Mouse (Mus musculus) heart, embryonic 11.5 days (tissue): ENCODE results near the gene Cox11. TPM values are rescaled to one million over a fixed set of nuclear protein-coding genes. Genes with fewer than 3 reads are reported as not detected.

ENCODE experiments used
- ATAC-seq: fragments of 200-750 bp; cut with Nextera tagmentation; replicated peaks from 2 replicates; pipeline ENCODE4 v1.8.0; 2017; ENCODE audit warnings: moderate library complexity; ENCODE audit not compliant: insufficient number of reproducible peaks, low FRiP score, low TSS enrichment
- H3K27ac ChIP-seq: fragments of 300-500 bp; sonication (generic); 2 replicates; pipeline ENCODE4 v1.5.1; 2014; ENCODE audit warnings: mild to moderate bottlenecking, low read depth, low read length
- H3K27me3 ChIP-seq: fragments of 300-500 bp; sonication (generic); 2 replicates; pipeline ENCODE4 v1.6.1; 2014; ENCODE audit warnings: mild to moderate bottlenecking, low read length, mixed read lengths; ENCODE audit not compliant: control insufficient read depth, insufficient read depth
- H3K36me3 ChIP-seq: fragments of 300-500 bp; sonication (generic); 2 replicates; pipeline ENCODE4 v1.6.1; 2014; ENCODE audit warnings: mild to moderate bottlenecking, low read length, moderate library complexity, mixed read lengths; ENCODE audit not compliant: control insufficient read depth, insufficient read depth
- H3K4me1 ChIP-seq: fragments of 300-500 bp; sonication (generic); 2 replicates; pipeline ENCODE4 v1.6.1; 2014; ENCODE audit warnings: low read length; ENCODE audit not compliant: control insufficient read depth, insufficient read depth
- H3K4me2 ChIP-seq: fragments of 300-500 bp; sonication (generic); 2 replicates; pipeline ENCODE4 v1.6.1; 2014; ENCODE audit warnings: mild to moderate bottlenecking, moderate library complexity
- H3K4me3 ChIP-seq: fragments of 300-500 bp; sonication (generic); 2 replicates; pipeline ENCODE4 v1.5.1; 2014; ENCODE audit warnings: low read depth, low read length
- H3K9ac ChIP-seq: fragments of 300-500 bp; sonication (generic); 2 replicates; pipeline ENCODE4 v1.6.1; 2014; ENCODE audit warnings: mild to moderate bottlenecking, low read depth, low read length, moderate library complexity
- H3K9me3 ChIP-seq: fragments of 300-500 bp; sonication (generic); replicated peaks from 2 replicates; pipeline ENCODE4 v1.6.1; 2016; ENCODE audit warnings: low read length; ENCODE audit not compliant: control insufficient read depth
- WGBS: fragments of 180-500 bp; shearing (Covaris S2); extraction: QIAGEN DNeasy Blood & Tissue Kit; methylation state at CpG from one replicate; pipeline ENCODE4 v1.1.7; 2014; ENCODE audit not compliant: insufficient replicate concordance; 5-methylcytosine and 5-hydroxymethylcytosine counted together
- polyA plus RNA-seq: library from polyadenylated mRNA; unstranded; fragments of >200 nt; fragmentation: Nextera tagmentation; extraction: Ambion mirVana; gene quantifications from 2 replicates; pipeline ENCODE4 v1.2.1, GENCODE M21; 2014

The Cox11 gene
- polyA plus RNA-seq = 27.7 and 28.5 TPM in 2 replicates

GRCm38 (mm10) chr11:90637440-90638311 lies at the start of gene Cox11, which contains the start of gene Stxbp4:
Gene Cox11 (plus strand): TSS chr11:90638173.
Gene Stxbp4 (minus strand): TSS chr11:90638084.
- peak; percentile 96 for ATAC-seq
- Histone ChIP-seq H3K9ac (peak within 1 kb of the TSS; percentile 92), H3K4me2 (peak within 1 kb of the TSS; percentile 79), H3K9me3 (no peaks in the 10 kb centered on the region), H3K27me3 (no peaks in the 10 kb centered on the region), H3K4me1 (peaks cover 8% of the 10 kb centered on the region), H3K36me3 (no peaks in the 10 kb centered on the region; the same call in 1 of the 2 replicates), H3K27ac (peak within 1 kb of the TSS; percentile 80), H3K4me3 (peak within 1 kb of the TSS; percentile 99)
- under 1% methylated on average over 48 of the region's 48 CpGs for WGBS

DNA sequence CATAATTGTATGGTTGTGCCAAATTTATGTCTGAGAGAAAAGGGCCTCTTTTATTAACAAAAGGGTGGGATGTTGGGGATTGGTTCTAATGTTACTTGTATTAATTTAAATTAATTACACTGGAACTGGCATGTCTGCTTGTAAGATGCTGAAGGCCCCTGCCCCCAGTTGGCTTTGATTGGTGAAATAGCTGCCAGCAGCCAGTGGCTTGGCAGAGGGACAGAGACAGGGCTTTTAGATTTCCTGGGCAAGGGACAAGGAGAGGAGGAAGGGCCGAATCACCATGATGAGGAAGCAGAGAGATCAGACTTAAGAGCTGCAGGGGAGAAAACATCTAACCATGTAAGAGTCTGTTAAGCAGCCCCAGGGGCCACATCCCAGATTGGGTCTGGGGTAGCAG lies 47.0 kb upstream of the Cox11 start:
- no peaks in the 10 kb centered on the region for H3K27me3 ChIP-seq
- no peak overlapping the region for H3K4me2 ChIP-seq
- no peaks in the 10 kb centered on the region for H3K9me3 ChIP-seq
- WGBS = 91% methylated on average over 1 of the region's 1 CpGs
- no peak overlapping the region for H3K4me3 ChIP-seq
- no peak for ATAC-seq
- no peak overlapping the region for H3K9ac ChIP-seq
- H3K36me3 ChIP-seq = peaks cover 9% of the 10 kb centered on the region
- no peaks in the 10 kb centered on the region for H3K4me1 ChIP-seq
- H3K27ac ChIP-seq = no peak overlapping the region

GRCm38 (mm10) chr11:90595826-90596225 lies 42.1 kb upstream of the Cox11 start:
- no peak for ATAC-seq
- no peak overlapping the region for H3K27ac ChIP-seq
- peaks cover 9% of the 10 kb centered on the region for H3K36me3 ChIP-seq
- H3K4me1 ChIP-seq = no peaks in the 10 kb centered on the region
- WGBS = 93% methylated on average over 1 of the region's 1 CpGs
- no peaks in the 10 kb centered on the region for H3K27me3 ChIP-seq
- H3K9me3 ChIP-seq = no peaks in the 10 kb centered on the region
- no peak overlapping the region for H3K4me2 ChIP-seq
- no peak overlapping the region for H3K9ac ChIP-seq
- H3K4me3 ChIP-seq = no peak overlapping the region

DNA sequence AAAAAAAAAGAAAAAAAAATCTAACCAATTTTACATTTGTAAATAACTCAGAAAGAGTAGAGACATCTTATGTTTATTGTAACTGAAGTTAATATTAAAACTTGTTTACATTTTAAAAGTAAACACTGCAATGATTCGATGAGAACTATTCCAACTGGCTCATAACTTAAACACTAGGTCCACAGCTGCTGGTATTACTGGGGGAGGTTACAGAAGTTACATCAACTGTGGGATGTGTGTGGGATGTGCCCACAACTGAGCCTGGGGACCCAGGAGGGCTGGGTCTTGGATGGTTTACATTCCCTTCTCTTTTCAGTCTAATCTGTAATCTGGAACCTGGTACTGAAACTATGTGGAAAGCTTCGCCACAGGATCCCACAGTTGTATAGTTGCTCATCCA lies 34.9 kb upstream of the Cox11 start:
- no peak overlapping the region for H3K4me3 ChIP-seq
- H3K9ac ChIP-seq = no peak overlapping the region
- no peak overlapping the region for H3K4me2 ChIP-seq
- no peak overlapping the region for H3K27ac ChIP-seq
- no peaks in the 10 kb centered on the region for H3K9me3 ChIP-seq
- no peak for ATAC-seq
- H3K36me3 ChIP-seq = no peaks in the 10 kb centered on the region; the same call in 1 of the 2 replicates
- H3K4me1 ChIP-seq = no peaks in the 10 kb centered on the region
- WGBS = 84% methylated on average over 2 of the region's 2 CpGs
- H3K27me3 ChIP-seq = no peaks in the 10 kb centered on the region

GRCm38 (mm10) chr11:90612118-90612517 lies 25.9 kb upstream of the Cox11 start:
- Histone ChIP-seq H3K36me3 (no peaks in the 10 kb centered on the region), H3K9me3 (no peaks in the 10 kb centered on the region), H3K4me3 (no peak overlapping the region), H3K4me2 (no peak overlapping the region), H3K27me3 (no peaks in the 10 kb centered on the region), H3K27ac (no peak overlapping the region), H3K4me1 (no peaks in the 10 kb centered on the region), H3K9ac (no peak overlapping the region)
- ATAC-seq = no peak

DNA sequence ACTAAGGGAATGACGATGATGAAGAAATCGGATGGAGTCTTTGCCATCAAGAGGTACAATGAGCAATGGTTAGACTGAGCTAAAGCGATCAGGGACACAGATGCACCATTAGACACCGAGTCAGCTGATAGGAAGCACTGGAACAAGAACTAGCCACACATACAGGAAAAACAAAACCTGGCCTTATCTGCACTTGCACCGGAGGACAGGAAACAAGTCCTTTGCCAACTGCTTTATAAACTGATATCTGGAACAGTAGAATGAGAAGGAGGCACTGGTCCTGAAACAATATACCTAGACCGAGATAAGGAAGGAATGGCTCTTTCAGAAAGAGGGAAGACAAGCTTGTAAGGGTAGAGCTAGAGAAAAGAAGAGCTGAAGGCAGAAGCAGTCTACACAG lies 23.2 kb upstream of the Cox11 start:
- Histone ChIP-seq H3K9me3 (no peaks in the 10 kb centered on the region), H3K36me3 (no peaks in the 10 kb centered on the region), H3K27ac (no peak overlapping the region), H3K4me3 (no peak overlapping the region), H3K4me1 (no peaks in the 10 kb centered on the region), H3K27me3 (no peaks in the 10 kb centered on the region), H3K4me2 (no peak overlapping the region), H3K9ac (no peak overlapping the region)
- 65% methylated on average over 6 of the region's 6 CpGs for WGBS
- ATAC-seq = no peak

- Histone ChIP-seq H3K4me2 (no peak overlapping the region), H3K9me3 (no peaks in the 10 kb centered on the region), H3K9ac (no peak overlapping the region), H3K27me3 (no peaks in the 10 kb centered on the region), H3K27ac (no peak overlapping the region), H3K36me3 (no peaks in the 10 kb centered on the region), H3K4me1 (no peaks in the 10 kb centered on the region), H3K4me3 (no peak overlapping the region)
- no peak for ATAC-seq
Measured at GRCm38 (mm10) chr11:90616431-90616830, 21.5 kb upstream of the Cox11 start.

GRCm38 (mm10) chr11:90622044-90622443 lies 15.9 kb upstream of the Cox11 start:
- Histone ChIP-seq H3K27ac (no peak overlapping the region), H3K9ac (no peak overlapping the region), H3K36me3 (no peaks in the 10 kb centered on the region), H3K9me3 (no peaks in the 10 kb centered on the region), H3K4me2 (no peak overlapping the region), H3K4me1 (no peaks in the 10 kb centered on the region), H3K27me3 (no peaks in the 10 kb centered on the region), H3K4me3 (no peak overlapping the region)
- WGBS = 86% methylated on average over 12 of the region's 12 CpGs
- ATAC-seq = no peak

DNA sequence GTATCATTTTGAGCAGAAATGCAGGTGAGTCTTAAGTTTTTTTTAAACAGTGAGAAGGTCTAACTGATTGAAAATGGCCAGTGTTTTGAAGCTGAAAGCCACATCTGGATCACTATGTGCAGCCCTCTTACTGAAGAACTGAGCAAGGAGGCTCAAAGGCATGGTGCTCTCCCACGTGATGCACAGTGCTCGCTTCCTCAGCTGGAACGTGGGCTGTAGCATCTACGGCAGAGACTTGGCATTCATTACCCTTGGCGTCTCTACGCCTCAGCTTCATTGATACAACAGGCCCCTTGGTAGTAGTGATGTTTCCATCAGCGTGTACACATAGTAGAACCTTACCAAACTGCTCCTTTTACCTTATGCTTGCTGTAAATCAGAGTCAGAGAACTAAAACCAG lies 15.5 kb upstream of the Cox11 start:
- ATAC-seq = no peak
- WGBS = 90% methylated on average over 7 of the region's 7 CpGs
- Histone ChIP-seq H3K36me3 (no peaks in the 10 kb centered on the region), H3K4me2 (no peak overlapping the region), H3K4me1 (no peaks in the 10 kb centered on the region), H3K9ac (no peak overlapping the region), H3K9me3 (no peaks in the 10 kb centered on the region), H3K27me3 (no peaks in the 10 kb centered on the region), H3K27ac (no peak overlapping the region), H3K4me3 (no peak overlapping the region)
